Mouse (Mus musculus): ENCODE measurements around the gene Dpp4.

Dpp4 gene

DNA sequence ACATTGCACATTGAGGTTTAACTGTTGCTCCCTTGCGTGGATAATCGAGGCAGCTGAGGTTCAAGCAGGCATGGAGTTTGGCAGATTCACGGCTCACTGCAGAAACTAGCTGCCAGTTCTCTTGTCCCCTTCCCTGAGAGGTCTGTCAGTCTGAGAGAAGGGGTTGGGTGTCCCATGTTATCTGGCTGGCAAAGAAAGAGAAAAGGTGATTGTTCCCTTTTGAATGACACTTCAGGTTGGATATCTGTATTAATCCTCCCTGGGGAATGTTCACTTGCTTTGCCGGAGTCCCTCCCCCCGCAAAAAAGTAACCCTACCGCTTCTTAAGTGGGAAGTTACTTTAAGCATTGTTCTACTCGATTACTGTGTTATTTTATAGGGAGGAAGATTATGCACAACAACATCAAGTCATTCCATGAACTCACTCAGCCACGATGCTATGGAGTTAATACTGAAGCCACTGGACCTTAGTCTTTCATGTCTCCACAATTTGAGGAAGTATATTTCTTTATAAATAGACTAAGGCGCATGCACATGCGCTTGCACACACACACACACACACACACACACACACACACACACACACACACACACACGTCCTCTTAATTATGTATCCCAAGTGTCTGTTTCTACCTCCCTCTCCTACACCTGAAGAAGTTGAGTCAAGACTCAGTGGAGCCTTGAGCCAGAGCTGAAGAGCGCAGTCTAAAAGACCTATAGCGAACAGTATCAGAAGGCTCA, at the start of gene Dpp4:
Gene Dpp4 (minus strand): TSS at position 151 of the 741 bp plus-strand sequence.
- in situ Hi-C loops (cut with MboI, MseI): no loop called here

DNA sequence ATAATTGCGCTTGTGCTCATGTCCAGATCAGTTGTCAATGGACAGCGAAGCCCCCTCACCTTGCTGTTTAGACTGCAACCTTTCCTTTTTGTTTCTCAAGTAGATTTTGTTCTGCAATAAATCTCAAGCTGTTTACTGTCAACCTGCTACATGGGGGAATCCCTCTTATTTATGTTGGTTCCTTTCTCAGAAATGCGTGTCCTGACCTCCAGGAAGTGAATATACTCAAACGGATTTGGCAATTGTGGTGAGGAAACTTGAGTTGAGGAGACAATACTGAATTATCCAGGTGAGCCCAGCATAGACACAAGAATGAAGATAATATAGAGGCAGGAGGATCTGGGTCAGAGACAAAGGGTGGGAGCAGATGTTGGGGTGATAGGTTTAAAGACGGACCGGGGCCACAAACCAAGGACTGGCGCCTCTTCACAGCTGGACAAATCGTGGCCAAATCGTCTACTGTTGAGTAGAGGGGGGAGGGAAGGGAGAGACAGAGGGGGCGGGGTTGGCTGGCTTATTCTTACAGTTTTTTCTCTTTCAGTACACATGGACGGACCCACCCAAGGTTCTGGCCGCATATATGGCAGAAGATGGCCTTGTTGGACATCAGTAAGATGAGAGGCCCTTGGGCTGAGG, 48.9 kb upstream of the Dpp4 start:
- in situ Hi-C loops (cut with MboI, MseI): loop anchor here (5.0 to 25.0 kb wide), 3 partner anchors 166 to 649 kb away; partner anchors contain the start of gene Tbr1

DNA sequence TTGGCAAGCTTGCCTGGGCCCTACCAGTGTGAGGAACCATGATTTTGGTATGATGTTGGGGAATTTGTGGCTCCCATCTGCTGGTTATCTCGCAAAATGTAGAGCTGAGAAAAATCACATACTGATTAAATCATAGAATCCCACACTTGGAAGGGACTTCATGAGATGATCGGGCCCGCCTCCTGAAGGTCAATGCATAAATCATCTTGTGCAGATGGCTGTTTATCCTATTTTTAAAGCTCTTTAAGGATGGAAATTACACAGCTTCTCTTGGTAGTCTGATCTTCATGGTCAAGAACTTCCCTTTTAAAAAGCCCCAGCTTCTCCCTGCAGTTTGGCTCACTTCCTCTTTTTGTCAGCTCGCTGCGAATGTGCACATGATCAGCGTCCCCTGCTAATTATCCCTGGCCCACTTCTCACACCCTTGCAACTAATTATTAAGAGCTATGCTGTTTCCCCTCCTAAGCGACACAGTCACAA, 48.2 kb upstream of the Dpp4 start:
- in situ Hi-C loops (cut with MboI, MseI): loop anchor here (5.0 to 25.0 kb wide), 3 partner anchors 167 to 648 kb away; partner anchors contain the start of gene Tbr1

DNA sequence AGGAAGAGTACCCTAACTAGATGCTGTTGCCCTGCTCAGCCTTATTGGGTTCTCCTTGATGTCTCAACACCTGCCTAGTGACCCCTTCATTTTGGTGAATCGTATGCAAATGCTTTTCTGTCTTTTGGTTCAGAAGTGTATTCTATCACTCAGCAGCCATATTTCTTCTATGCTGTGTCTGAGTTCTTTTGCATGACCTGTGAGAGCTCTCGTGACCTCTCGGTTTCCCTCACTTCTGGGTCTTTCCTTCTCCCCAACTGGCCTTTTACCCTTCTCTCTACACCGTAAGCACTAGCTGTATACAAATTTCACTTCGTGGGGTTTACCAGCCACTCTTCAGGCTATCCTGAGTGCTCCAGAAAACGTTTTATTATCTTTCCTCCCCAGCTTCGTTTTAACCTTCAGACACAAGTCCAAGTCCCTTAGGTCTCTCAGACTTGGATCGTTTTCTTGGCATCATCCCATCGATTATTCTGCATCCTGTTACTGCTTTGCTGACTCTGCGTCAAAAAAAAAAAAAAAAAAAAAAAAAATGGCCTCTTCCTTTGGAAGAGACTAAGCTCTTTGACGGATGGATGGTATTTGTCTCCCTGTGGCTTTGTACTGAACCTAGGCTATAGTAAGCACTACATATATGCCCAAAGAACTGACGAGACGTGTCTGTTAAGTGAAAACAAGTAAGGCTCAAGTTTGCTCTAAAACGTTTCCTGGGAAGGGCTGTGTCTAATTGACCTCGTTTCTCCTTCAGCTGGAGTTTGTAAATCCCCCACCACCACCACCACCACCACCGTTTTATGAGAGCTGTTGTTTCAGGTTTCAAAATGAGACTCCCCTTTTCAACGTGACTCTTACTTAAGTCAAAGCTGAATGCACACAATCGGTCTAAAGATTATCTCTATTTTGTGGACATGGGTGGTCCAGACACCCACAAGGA, 47.5 kb upstream of the Dpp4 start:
- in situ Hi-C loops (cut with MboI, MseI): loop anchor here (5.0 to 25.0 kb wide), 4 partner anchors 67 to 647 kb away; partner anchors contain the start of gene Tbr1

DNA sequence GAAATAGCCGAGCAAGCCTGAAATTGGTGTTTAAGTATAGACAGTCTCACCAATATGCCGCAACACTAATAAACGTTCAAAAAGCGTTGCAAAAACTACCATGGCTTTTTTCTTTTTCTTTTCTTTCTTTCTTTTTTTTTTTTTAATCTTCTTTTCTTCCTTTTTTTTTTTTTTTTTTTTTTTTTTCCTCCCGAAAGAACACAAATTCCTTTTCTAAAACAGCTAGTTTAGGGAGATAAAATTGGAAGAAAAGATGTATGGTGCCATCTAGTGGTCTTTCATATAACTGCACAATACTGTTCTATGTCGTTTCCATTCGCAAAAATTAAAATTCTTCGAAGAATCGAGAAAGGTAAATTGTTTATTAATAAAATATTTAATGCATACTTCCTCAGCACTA, 46.0 kb upstream of the Dpp4 start:
- in situ Hi-C loops (cut with MboI, MseI): loop anchor here (5.0 to 25.0 kb wide), 3 partner anchors 66 to 646 kb away; partner anchors contain the start of gene Tbr1

DNA sequence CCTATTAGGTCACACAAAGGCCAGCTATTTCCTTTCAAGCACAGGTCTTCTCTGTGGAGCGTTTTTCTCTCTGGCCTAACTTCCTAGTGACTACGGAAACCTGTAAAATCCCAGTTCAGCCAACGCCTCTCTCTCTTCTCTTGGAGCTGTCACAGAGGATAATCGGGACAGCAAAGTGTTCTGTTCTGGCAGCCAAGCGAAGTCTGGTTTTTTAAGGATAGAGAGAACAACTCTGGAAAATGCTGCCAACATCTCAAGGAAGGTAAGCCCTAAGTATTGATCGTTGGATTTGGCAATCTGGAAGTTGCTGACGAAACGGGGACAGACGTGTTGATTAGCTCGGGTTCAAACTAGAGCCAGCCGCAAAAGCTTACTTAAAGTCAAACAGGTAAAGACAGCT, 43.0 kb upstream of the Dpp4 start:
- in situ Hi-C loops (cut with MboI, MseI): loop anchor here (5.0 to 25.0 kb wide), 3 partner anchors 63 to 643 kb away; partner anchors contain the start of gene Tbr1

DNA sequence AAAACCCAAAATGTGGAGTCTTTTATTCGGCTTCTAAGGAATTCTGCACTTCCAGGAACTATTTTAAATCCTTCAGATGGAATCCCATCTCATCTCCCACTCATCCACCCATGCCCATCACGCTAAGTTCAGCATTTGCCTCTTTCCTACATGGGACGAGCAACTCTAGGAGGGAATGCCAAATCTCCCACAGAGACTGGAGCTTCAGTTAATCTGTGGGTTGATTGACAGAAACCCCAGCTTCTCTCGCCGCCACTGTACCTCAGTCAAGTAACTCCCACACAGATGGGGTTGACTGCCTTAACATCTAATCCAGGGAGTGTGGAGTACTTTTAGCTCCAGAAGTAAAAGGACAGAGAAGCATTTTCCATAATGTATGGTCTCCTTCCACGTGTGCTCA, 42.0 kb upstream of the Dpp4 start:
- in situ Hi-C loops (cut with MboI, MseI): loop anchor here (25.0 kb wide), 2 partner anchors 467 to 642 kb away; partner anchors contain the start of gene Tbr1

DNA sequence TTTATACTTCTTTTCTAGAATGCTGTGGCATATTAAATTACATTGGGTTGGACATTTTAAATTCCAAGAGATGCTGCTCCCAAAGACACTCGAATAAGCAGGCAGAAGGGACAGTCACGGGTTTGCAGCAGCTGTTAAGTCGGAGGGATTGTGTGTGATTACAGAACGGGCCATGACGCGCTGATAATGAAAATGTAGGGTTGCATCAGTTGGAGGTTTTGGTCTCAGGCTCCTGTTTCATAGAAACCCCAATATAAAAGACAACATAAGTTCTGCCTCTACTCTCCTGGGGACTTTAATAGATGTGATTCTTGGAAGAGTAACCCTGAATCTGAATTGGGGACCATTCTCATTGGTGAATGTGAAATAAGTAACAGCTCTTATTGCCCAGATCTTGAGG, 38.3 kb upstream of the Dpp4 start:
- in situ Hi-C loops (cut with MboI, MseI): loop anchor here (25.0 kb wide), 2 partner anchors 463 to 638 kb away; partner anchors contain the start of gene Tbr1

DNA sequence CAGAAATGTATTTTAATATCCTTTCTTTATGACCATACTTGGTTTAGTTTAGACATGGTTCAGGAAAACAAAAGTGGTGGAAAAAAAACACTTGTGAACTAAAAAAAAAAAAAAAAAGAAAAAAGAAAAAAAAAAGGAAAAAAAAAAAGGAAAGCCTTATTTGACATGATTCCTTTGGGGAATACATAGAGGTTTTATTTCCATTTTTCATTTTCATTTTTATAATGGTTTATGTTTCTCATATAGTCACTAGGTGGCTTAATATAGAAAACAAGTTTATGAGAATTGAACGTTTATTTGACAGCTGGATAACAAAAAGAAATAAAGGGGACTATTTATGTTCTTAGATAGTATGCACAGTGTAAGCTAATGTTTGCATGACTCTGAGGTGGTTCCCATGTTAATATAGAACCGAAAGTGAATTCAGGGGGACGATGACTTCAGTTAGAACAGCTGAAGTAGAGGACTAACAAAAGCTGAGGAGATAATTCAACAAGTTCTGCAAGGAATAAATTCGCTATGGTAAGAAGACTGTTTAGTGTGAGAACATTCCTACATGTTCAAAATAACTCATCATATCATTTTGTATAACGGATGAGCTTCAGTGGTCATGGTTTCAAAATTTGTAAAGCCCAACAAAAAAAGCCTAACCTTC, 37.8 kb upstream of the Dpp4 start:
- in situ Hi-C loops (cut with MboI, MseI): loop anchor here (25.0 kb wide), 2 partner anchors 463 to 638 kb away; partner anchors contain the start of gene Tbr1

DNA sequence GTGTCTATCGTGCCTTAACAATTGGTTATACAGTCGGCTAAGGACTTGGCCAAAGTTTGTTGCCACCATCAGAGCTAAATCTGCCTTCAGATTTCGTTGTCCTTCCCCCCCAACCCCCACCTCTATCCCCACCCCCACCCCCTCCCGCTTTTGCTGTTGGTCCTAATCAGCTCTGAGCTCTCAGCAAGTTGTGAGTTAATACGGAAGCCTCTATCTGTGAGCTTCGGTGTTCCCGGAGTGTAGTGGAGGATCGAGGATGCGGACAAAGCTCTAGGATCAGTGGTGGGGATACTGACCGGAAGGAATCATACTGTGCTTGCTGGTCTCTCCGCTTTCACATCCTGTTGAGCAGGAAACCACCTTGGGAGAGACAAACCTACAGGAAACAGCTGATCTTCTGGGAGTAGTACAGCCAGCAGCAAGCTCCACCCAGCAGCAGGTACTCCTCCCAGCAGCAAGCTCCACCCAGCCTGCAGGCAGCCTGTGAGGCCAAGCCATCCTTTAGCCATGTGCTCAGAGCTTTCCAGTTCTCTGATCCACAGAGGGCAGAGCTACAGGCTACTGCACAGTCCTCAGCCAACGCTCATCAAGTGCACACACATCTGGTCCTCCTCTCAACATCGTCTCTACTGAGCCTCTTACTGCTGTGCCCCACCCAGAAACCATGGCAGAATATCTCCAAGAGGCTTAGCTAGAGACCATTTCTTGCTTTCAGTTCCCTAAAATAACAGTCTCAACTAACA, 28.9 kb upstream of the Dpp4 start:
- in situ Hi-C loops (cut with MboI, MseI): no loop called here

DNA sequence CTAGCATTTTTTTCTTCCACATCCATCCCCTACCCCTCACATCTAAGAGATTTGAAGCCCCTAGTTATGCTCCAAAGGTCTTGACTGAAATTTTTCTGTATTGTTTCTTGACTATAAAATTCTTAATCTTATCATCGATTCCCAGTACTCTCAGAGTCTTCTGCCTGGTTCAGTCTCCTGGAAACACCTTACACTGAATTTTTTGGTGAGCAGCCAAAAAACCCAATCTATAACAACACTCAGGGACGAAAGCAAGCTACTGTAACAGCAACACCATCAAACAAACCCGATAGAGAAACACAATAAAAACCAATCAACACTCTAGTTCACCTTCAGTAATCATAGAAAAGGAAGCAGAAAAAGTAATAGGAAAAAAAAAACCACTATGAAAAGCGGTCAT, 28.1 kb upstream of the Dpp4 start:
- in situ Hi-C loops (cut with MboI, MseI): no loop called here

DNA sequence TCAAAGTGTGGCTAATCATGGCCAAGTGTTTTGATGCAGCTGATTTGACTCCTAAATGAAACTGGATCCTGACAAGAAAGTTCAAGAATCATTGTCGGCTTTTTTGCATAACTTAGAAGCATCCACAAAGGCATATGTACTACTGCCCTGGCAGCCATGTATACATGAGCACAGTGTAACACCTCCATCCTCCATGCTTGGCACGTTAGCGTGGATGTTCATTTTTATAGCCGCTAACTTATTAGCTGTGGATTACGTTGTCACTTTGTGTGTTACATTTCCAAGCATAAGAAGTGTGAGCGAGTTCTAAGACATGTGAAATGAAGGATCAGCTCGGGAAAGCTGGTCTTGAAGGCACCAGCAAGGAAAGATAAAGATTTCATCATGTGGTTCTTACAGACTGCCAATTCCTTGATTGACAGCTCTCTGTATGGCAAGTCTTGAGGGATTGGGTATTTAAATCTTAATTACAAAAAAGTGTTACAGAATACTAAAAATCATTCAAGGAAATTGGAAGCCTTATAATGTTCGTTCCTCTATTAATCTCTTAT, 19.3 kb upstream of the Dpp4 start:
- in situ Hi-C loops (cut with MboI, MseI): no loop called here

DNA sequence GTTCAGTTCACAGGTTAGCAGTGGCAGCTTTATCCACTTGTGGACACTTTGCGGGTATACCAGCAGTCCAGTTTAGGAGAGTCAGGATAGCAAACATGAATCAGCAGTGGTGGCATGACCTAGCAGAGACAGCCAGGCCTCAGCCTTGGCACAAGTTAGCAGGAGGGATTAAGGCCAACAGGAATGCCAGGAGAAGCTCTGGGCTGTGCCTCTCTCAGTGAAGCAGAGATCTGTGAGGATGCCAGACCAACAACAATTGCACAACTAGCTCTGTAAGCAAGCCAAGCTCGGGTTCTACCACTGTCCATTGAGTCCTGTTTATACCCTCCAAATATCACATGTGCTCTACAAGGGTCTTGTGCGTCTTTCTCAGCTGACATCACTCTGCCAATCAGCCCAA, 13.9 kb upstream of the Dpp4 start:
- in situ Hi-C loops (cut with MboI, MseI): no loop called here

DNA sequence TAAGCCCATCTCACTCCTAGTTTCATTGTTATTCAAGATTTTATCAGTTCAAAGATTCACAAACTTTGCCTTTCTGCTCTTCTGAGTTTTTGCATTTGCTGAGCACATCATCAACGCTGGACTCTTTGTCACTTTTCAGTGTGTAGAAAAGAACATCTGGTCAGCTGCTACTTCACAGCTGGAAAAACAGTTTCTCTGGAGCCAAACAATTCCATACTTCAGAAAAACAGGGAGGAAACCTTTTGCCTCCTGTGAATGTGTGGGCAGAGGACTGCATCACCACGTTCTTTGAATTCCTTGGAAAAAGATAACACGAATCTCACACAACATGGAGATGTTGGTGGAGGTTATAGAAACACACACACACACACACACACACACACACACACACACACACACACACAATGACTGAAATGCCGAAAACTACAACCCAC, 11.3 kb upstream of the Dpp4 start:
- in situ Hi-C loops (cut with MboI, MseI): no loop called here

DNA sequence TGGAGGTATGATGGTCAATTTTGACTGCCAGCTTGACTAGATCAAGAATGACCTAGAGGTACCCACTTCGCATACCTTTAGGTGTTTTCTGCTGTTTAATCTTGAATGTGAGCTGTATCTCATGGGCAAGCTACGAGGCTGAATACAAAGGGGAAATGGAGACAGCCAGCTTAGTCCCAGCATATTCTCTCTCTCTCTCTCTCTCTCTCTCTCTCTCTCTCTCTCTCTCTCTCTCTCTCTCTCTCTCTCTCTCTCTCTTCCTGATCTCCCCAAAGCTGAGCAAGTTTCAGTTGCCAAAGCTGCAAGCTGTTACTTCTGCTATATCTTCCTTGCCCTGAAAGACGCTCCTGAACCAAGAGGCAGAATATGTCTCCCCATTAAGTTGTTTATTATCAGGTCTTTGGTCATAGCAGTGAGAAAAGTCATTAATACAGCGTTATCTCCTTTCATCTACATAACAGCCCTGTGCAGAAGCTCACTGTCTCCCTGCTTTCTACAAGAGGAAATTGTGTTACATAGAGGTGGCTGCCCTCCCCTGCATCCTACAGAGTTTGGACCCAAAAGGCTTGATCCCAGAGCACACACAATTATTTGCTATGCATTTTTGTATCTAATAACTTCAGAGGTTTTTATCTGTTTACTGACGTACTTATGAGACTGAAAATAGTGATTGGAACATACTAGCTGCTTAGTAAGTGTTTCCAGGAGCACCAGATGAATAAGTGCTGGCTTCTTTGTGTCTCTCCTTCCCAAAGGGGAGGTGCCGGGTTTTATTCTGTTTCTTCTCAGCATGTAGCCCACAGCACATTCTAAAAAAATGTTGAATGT, 10.7 kb upstream of the Dpp4 start:
- in situ Hi-C loops (cut with MboI, MseI): no loop called here

DNA sequence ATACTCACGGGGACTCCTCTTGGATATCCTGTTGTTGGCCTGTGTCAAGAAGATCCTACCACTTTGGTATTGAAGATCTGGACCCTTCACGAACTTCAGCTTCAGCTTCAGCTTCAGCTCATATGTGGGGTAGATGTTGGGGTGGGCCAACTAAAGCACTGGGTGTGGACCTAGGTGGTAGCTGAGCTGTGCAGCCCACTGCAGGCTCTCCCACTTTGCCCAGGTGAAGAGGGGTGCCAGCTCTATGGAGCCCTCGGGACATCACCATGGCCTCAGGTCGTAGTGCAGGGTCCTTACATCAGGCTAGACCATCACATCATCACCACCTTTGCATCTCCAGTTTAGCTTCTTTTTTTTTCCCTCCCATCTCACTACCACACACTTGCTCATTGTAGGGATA, 9.2 kb upstream of the Dpp4 start:
- in situ Hi-C loops (cut with MboI, MseI): no loop called here

DNA sequence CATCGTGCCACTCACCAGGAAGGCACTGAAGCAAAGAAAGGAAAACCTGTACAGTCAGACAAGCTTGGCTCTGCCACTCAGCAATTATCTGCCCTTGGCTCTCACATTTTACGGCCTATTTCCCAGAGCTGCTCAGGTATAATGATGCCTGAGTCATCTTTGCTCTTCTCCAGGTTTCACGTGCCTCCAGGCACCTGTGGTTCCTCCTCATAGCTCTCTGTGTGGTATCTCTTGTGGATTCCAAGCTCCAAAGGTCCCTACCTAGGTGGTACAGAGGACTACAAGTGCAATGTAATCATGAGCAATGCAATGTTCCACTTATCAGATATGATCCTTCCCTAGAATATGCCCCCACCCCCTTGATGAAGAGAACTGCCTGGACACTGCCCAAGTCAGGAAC, 8.0 kb upstream of the Dpp4 start:
- in situ Hi-C loops (cut with MboI, MseI): no loop called here

DNA sequence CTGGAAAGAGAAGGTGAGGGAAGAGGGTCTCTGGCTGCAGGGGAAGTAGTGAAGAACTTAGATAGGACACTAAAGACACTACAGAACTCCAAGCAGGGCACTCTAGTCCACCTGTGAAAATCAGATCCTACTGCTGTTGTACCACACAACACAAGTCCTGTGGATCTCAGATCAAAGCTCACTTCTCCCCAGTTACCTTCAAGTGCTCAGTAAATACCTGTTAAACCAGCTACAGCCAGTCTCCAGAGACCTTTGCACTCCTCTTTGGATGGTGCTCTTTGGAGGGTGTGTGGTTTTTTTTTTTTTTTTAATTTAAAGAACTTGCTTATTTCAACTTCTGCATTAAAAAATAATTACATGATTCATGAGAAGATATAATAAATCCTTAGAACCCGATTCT, 5.2 kb upstream of the Dpp4 start:
- in situ Hi-C loops (cut with MboI, MseI): no loop called here
